Mouse (Mus musculus) MN1 (cell line): ENCODE measurements around the gene Psrc1.

Experiments
- DNase-seq: peaks from one replicate; pipeline ENCODE4 v3.0.0-alpha.2; 2016; ENCODE audit warnings: low spot score

The Psrc1 gene

DNA sequence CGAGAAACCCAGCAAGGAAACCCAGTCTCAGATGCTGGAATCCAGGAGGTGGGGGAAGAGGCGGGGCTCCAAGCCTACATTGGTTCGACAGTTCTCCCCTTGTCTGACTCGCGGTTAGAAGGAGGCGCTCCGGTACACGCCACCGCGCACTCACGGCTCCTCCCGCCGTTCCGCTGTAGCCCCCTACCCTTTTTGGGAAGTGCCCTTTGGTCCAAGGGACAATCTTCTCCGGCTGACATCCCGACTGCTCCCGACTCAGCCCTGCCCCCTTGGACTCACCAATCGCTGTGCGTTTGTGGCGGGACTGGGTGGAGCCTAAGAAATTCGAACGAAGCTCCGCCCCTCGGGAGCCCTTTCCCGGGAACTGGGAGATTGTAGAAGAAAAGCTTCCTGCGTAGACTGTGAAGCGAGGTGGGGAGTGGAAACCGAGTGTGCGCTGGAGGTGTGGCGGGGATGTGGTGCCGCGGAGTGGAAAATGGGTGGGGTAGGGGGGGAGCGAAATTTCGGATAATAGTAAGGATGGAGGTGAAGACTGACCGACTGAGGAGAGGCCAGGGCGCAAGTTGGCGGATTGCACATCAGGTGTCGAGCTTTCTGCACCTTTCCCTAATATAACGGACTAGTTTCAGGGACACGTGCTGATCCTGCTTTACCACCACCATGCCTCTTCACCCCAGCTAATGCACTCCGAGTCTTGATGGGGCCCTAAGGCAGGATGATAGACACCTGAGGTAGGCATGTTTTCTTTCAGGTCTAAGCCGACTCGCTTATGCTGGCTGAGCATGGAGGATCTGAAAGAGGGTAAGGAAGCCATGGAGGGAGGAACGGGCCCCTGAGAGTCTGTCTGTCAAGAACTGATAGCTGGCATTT, at the start of gene Psrc1:
Psrc1 (plus strand) TSS at position 355 of the 870 bp plus-strand sequence.
- DNase-seq: peak; percentile 76

DNA sequence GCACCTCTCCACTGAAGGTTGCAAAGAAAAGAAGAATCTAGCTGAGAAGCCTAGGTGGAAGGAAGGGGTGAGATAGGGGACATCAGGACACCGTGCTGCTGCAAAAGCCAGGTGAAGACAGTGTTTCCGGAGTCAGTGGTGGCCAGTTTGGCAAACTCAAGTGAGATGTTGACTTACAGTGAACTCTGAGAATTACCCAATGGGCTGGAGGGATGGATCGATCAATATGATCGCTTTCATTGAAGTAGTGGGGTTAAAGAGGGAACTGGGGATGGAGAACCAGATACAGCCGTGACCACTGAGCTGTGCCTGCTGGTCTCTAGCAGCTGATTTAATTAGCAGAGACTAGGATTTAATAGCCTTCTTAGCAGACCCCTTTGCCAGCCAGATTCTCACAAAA, 46.8 kb upstream of the Psrc1 start:
- no peak for DNase-seq

DNA sequence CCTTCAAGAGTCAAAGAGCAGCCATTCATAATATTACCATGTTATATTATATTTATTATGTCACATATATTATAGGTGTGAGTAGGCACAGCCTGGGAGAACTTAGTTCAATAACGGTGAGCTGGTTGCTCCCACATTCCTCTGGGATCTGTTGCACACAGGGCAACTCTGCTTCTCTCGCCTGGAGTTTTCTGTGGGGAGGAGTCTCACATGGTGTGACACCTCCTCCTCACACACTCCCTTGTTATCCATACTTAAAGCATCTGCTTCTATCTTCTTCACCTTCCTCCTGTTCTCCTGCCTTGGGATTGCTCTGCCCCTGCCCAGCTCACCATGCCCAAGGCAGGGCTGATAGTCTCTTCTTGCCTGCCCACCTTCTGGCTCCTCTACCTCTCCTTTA, 42.6 kb upstream of the Psrc1 start:
- no peak for DNase-seq

DNA sequence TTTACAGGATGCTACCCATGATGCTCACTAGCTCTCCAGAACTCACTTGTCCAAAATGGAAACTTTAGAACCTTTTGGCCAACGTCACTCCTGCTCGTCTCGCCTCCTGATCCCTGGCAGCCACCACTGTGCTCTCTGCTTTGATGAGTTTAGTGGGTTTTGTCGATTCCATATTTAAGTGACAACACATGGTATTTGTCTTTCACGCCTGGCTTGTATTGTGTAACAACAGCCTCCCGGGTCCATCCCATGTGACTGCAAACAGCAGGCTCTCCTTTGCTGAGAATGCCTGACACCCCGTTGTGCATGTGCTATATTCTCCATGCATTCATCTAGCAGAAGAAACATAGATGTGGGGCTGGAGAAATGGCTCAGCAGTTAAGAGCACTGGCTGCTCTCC, 41.5 kb upstream of the Psrc1 start:
- DNase-seq: no peak

DNA sequence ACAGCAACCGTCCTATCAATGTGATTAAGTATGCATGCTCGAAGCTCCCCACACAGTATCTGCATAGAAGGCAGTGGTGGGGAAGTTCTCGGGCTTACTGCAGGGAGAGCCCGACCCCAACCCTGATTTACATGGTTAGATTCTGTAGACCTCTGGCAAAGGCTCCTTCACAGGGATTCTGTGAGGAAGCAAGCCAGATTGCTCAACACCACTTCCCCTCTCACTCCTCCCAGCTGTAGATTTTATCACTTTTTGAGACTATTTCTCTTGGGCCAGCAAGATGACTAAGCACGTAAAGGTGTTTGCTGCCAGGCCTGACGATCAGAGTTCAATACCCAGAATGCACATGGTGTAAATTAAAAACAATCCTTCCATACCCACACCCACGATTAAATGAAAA, 37.8 kb upstream of the Psrc1 start:
- DNase-seq: no peak

DNA sequence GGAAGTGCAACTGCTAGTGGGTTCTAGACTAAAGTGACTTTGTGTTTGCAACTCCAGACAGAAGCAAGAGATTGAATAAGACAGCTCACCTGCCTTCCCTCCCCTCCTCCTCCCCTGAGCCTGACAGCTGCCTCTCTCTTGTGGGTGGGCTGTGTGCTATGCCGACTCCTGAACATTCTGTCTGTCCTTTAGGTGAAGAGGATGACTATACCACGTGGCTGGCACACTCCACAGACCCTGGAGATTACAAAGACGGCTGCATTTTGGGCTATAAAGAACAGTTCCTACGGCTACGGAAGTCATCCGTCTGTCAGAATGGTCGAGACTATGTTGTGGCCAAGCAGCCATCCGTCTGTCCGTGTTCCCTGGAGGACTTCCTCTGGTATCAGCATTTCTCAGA, 35.3 kb upstream of the Psrc1 start:
- DNase-seq: no peak

DNA sequence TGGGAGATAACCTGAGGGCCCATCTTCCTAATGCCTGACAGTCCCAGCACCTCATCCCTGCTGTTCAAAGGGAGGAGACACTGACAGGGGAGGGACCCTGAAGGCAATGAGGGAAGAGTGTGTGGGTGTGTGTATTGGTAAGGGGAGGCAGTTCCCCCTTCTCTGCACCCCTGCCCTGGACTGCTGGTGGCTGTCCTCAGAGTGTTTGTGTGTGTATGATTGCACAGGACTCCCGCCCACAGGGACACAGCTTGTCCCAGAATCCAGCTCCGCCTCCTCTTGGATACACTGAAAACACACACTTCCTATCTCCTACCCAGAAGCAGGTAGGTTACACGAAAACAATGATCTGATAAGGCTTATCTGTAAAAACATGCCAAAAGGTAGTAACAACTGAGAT, 28.4 kb upstream of the Psrc1 start:
- no peak for DNase-seq

DNA sequence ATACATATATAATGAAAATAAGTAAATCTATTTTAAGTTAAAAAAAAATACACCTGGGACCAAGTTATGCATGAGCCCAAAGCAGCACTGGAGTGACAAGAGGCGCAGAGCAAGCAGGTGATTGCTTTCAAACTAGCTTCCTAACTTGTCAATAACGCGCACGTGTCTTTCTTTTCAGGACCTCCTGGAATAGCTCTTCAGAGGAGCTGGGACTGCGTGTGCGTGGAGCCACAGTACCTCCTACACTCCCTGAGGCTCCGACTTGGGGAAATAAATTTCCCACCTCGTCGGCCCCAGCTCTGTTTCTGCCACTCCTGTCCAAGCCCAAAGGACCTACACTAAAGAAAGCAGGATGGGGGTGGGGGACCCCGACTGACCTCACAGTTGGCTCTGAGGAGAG, 26.6 kb upstream of the Psrc1 start:
- no peak for DNase-seq

DNA sequence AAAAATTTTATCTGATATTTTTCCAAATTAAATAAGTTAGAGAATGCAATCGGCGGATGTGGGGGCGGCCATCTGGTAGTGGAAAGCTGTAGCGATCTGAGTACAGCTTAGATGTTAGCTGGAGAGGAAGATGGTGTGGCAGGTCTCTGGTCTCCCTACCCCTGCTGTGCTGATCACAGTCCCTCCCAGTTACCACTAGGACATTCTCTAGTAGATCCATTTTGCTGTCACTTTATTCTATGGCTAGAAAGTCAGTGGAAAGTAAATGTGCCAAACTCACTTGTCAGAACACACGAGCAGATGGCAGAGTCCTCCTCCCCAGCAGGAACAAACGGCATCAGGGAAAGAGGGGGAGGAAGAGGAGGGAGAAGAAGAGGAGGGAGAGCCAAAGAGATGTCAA, 25.2 kb upstream of the Psrc1 start:
- DNase-seq: no peak

DNA sequence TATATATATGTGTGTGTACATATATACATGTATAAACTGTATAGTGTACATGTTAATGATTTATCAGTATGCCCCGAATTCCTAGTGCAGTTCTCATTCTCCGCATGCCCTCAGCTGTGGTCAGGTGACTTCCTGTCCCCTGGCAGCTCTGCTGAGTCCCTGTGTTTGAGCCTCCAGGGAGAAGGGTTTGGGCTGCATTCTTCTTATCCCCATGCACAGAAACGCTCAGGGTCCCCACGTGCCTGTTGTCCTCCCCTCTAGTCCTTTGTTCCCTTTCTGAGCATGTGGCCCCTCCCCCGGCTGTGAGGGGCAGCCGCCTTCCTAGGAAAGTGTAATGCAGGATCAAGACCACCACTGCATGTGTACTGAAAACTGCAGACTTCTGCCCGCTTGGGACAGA, 22.7 kb upstream of the Psrc1 start:
- DNase-seq: no peak

DNA sequence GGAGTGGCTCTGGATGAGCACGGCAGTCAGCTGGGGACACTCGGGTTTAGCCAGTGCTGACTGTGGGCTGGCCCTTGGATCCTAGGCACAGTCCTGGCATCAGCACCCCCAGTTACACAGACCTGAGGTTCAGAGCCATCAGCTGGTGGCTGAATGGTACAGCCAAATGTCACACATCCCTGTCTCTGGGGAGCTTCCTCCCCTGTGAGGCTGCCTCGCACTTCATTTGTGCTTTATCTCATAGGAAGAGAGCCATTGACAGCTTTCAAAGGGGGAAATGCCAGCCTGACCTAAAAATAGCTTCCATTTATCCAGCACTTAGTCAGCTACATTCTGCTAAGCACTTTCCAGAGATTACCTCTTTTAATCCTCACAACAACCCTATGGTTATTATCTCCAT, 20.0 kb upstream of the Psrc1 start:
- DNase-seq: no peak

DNA sequence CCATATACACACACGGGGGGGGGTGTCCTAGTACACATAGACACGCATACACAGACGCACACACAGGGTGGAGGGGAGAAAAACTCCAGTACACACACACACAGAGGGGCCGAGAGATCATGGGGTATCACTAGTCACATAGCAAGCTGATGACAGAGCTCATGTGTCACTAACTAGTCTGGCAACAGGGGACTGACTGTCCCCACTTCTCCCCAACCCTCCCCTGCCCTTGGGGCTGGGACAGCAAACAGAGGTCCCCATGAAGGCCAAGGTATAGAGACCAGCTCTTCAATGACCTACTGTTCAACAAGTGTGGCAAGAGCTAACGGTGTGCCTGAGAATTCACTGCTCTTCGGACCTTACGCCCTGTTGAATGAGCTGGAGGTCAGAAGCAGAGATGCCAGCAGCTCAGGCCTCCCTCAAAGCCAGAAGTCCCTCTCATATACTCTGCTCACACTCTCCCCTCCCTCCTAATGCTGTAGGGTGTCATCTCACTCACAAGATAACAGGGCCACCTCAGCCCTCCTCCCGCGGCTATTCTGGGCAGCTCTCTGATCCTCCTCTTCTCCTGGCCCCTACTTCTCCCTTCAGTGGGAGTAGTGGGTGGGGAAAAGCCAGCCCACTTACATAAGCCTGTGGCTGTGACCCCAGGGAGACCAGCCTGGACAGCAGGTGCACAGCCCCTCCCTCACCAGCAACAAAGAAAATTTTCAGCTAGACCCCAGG, 19.2 kb upstream of the Psrc1 start, which contains the start of gene Mybphl:
Mybphl (plus strand) TSS at position 642 of the 726 bp plus-strand sequence.
- DNase-seq: no peak

DNA sequence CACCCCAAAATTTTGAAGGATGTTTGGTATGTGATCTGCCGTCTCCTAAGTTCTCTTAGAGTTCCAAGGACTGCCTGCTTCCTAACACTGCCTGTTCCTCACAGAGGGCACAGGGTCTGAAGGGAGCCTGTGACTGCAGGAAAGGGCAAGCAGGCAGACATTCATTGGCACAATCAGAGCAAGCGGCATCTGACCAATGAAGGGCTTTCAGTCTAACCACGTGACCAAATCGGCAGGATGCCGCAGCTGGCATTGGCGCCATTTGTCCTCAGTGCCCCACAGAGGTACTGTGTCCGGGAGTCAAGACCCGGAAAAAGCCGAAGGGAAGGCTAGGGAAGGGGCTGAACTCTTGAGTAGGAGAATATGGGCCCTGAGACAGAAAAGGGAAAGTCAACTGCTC, 16.5 kb upstream of the Psrc1 start:
- DNase-seq: no peak

DNA sequence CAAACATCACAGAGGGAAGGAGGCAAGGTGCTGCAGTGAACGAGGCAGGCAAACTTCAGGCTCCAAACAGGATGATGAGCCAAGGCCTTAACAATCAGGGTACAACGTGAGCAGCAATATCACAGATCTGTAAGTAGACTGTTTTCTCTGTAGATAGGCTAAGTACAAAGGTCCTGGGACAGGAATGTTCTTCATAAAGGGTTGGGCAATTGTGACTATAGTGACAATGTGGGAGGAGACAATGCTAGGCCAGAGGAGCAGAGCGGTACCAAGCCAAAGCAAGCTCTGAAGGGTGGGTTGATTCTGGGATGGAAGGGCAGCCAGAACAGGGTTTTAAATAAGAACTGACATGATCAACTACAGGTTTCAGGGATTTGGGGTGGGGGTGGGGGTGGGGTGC, 15.8 kb upstream of the Psrc1 start:
- no peak for DNase-seq

DNA sequence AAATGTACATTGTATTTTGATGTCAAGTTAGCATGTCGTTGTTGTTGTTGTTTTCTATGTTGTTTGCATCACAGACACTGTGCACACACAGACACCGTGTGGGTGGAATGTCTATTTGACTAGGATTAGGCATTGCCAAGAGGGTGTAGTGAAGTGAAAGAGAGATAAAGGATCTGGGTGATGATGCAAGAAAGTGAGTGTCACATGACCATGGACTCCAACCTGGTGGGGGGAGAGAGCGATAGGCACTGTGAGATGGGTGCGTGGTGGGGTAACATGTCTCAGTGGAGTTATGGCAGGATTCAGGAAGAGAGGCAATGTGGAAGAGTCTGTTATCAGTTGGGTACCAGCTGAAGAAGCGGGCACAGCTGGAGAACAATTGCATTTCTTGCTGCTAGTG, 14.9 kb upstream of the Psrc1 start:
- no peak for DNase-seq

DNA sequence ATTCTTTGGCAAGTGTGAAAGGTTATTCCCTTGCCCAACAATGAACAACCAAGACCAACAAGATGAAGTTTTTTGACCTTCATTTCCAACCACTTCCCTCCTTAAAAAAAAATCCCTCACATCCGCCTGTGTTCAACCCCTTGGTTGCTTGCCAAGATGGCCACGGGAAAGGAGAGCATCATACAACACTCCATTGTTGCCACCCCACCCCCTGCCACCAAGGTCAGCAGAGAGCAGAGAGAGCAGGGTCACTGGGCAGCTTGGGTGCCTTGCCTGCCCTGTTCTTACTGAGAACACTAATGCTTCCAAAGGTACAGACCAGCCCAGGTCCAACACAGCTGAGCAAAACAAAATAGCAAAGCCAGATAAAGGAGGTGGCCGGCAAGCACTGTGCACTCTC, 11.4 kb upstream of the Psrc1 start:
- DNase-seq: peak; percentile 18

DNA sequence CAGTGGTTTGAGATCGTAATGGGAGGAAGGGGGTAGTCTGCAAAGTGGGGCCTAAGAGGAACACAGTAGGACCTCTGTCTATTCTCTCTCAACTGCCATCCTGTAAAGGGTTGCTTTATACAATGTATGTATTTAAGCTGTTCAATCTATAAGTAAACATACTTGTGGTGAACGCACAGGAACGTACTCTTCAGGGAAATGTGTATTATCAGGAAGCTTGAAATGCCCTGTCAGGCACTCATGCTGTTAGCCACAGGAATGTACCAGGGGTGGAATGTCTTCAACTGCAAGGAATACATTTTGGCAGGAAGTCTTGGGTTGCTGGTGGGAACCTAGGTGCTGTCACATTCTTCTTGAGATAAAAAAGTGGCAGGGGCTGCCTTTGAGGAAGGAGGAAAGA, 10.9 kb upstream of the Psrc1 start:
- DNase-seq: no peak

DNA sequence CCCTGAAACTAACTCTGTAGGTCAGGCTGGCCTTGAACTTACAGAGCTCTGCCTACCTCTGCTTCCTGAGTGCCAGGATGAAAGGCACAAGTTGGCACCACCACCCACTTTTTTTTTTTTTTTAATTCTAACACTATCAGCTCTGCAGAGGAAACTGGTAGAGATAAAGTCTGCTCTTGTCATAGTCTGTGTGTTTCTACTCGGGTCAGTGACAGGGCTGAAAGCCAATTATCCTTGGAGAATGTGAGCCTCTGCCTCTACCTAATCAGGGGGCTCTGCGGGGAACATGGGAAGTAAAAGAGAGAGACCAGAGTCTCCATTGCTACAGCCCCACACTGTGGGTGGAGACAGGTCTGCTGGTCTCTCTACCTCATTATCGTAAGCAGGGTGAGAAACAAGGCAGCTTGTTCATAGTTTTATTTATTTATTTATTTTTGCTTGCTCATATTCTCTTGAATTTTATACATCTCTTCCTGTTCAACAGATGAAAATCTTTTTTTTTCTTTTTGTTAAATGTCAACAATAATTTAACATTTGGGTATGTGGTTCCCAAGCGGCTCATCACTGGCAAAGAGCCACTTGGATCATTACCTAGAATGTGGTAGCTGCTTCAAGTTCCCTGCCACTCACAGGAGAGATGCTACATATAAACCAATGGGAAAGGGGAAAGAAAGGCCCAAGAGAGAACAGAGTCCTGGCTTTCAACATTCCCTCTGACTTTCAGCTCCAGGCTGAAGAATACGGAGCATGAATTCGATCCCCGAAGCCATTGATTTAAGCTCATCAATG, 4.6 kb upstream of the Psrc1 start:
- no peak for DNase-seq

DNA sequence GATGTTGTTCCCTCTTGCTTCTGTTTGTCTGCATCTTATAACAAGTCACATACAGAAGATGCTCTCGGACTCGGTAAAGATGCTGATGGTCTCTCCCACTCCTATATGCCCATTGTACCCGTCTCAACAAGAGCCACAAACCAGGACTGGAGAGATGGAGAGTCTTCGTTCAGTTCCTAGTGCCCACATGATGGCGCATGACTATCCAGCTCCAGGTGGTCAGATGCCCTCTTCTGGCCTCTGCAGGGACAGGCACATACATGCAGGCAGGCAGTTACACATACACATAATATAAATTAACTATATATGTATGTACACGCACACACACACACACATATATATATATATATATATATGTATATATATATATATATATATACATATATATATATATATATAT, 2.9 kb upstream of the Psrc1 start:
- no peak for DNase-seq

DNA sequence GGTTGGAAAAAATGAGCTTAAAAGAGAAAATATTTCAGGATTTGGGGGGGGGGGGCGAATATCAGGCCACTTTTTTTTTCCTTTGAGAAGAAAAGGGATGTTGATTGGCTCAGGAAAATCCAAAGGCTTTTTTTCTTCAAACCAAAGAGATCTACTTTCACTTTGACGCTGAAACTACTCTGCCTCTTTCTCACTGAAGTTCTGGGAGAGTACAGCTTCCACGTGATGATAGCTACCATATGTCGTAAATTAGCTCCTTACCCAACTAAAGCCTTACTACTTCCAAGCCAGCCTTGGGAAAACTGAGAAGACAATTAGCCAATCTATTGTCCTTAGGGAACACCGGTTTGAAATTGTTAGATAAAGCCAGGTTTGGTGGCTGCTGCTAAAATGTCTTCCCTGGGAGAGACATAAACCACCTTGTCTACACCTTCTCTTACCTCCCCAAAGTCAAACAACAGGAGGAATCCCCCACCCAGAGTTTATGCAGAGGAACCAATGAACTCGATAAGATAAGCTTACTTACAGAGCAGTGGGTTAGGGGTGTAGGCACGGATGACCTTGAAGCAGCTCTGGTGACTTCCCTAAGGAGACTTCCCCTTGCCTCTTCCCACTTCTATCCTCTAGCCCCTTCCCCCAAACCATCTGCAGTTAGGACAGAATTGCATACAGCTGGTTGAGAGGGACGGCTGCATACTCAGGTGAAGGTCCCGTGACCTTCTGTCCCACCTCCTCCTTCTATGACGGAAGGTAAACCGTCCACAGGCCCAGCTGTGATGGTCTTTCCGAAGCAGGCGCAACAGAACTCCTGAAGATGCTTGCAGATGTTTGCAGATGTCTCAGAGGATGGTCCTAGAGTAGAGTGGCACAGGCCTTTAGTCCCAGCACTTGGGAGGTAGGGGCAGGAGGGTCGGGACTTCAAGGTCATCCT, 1.4 kb upstream of the Psrc1 start:
- no peak for DNase-seq

DNA sequence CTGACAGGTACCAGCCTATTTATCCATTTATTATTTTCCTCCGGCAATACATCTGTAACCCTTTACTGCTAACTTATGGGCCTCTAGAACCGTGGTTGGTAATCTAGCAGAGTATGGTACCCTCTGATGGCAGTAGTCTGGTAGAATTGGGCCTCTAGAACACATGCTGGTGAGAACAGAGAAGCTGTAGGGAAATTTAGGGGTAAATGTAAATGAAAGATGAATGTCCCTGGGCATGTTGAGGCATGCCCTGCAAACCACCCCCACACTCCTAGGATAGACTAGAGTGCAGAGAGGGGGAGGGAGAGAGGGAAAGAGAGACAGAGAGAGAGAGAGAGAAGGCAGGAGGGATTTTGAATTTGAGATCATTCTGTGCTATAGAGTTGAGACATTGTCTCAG, 786 bp downstream of the Psrc1 start:
- no peak for DNase-seq

DNA sequence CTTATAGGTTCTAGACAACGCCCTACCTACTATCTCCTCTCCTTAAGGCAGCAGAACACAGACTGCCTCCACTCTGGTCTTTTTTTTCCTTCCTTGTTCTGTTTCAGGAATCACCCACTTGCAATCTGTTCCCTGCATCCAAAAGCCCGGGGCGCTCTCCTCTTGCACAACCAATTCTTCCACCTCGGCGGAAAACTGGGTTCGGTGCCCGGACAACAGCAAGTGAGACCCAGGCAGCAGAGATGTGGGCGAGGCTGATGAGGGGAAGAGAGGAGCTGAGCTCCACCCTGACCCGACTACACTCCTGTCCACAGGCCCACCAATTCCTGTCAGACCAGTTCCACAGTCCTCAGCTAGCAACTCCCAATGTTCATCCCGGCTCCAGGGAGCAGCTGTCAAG, 2.5 kb downstream of the Psrc1 start:
- no peak for DNase-seq
